Mouse (Mus musculus) megakaryocyte, embryonic 14.5 days (primary cell): Measurements from ENCODE around the gene Rpl18.

Source experiments
- FLI1 ChIP-seq: IDR thresholded peaks from 2 replicates; pipeline ENCODE4 v1.6.1; 2012; ENCODE audit warnings: low read length, inconsistent platforms, mixed read lengths
- GATA1 ChIP-seq: IDR thresholded peaks from 3 replicates; pipeline ENCODE4 v1.6.1; 2012; ENCODE audit warnings: mixed read lengths, low read length, inconsistent platforms, borderline replicate concordance

- TF ChIP-seq FLI1 (no peak), GATA1 (no peak)
These were observed 6.5 kb downstream of the Rpl18 start for GRCm38 (mm10) chr7:45721642-45722347.
